Mouse (Mus musculus) naive thymus-derived CD4-positive, alpha-beta T cell, adult 5 months (primary cell): ENCODE results near the gene Taar8a. TPM values are rescaled to one million over a fixed set of nuclear protein-coding genes. Genes with fewer than 3 reads are reported as not detected.

Experiments used
- polyA plus RNA-seq: library from polyadenylated mRNA; unstranded; fragments of 100-300 nt; shearing (Covaris generic); gene quantifications from one replicate; pipeline ENCODE4 v1.2.1, GENCODE M21; 2017

Taar8a gene
- polyA plus RNA-seq = not detected

DNA sequence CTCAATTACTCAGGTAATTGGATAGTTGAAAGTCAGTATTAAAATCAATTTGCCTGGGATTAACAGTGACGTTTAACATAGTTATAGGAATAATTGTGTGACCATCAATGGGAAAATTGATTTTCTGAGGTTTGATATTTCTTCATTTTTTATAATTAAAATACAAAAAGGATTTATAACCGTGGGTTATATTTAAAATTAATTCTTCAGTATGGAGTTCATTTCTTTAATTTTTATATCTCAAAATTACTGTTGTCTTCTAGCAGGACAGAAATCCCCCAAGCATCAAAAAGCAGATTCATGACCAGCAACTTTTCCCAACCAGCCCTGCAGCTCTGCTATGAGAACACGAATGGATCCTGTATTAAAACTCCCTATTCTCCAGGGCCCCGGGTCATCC lies at the start of gene Taar8a:
Taar8a (plus strand) TSS at position 301 of the 400 bp plus-strand sequence.

DNA sequence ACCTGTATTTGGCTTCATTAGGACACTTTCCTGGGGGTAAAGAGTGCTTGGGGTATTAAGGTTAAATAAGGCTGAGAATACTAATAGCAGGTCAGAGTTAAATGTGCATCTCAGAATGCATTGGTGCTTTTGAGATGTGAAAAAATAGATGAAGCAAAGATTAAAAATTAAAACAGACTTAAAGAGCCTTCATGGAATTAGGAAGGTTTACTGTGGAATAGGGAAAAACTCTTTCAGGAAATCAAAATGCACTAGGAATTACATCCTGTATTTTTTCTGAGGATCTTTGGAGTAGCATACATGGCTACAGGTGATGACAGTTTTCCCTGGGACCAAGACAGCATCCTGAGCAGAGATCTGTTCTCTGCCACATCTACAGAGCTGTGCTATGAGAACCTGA lies 49.4 kb upstream of the Taar8a start, which contains the start of gene Taar7d:
Taar7d (plus strand) TSS at position 301 of the 400 bp plus-strand sequence.

DNA sequence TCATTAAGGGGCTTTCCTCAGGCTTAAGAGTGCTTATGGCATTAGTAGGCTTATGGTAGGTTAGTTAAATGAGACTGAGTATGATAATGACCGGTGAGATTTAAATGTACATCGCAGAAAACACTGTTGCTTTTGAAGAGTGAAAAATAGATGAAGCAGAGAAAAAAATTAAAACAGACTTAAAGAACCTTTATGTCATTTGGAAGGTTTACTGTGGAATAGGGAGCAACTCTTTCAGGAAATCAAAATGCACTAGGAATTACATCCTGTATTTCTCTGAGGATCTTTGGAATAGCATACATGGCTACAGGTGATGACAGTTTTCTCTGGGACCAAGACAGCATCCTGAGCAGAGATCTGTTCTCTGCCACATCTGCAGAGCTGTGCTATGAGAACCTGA lies 39.0 kb upstream of the Taar8a start, which contains the start of gene Taar7e:
Taar7e (plus strand) TSS at position 301 of the 400 bp plus-strand sequence.

DNA sequence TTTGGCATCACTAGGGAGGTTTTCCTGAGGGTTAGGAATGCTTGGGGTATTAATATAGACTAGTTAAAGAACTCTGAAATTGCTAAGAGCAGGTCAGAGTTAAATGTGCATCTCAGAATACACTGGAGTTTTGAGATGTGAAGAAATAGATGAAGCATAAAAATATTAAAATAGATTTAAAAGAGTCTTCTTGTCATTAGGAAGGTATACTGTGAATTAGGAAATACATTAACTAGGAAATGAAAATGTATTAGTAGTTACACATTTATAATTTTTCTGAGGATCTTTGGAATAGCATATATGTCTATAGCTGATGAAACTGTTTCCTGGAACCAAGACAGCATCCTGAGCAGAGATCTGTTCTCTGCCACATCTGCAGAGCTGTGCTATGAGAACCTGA lies 27.1 kb upstream of the Taar8a start, which contains the start of gene Taar7f:
Taar7f (plus strand) TSS at position 301 of the 400 bp plus-strand sequence.

DNA sequence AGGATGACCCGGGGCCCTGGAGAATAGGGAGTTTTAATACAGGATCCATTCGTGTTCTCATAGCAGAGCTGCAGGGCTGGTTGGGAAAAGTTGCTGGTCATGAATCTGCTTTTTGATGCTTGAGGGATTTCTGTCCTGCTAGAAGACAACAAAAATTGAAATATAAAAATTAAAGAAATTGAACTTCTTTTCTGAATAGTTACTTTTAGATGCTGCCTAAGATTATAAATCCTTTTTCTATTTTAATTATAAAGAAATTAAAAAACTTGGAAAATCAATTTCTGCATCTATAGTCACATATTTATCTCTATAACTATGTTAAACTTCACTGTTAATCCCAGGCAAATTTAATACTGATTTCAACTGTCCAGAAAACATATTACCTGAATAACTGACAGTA lies 15.9 kb downstream of the Taar8a start, which contains the start of gene Taar8b:
Taar8b (minus strand) TSS at position 101 of the 400 bp plus-strand sequence.

DNA sequence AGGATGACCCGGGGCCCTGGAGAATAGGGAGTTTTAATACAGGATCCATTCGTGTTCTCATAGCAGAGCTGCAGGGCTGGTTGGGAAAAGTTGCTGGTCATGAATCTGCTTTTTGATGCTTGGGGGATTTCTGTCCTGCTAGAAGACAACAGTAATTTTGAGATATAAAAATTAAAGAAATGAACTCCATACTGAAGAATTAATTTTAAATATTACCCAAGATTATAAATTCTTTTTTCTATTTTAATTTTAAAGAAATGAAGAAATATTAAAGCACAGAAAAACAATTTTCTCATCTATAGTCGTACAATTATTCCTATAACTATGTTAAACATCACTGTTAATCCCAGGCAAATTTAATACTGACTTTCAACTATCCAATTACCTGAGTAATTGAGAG lies 25.5 kb downstream of the Taar8a start, which contains the start of gene Taar8c:
Taar8c (minus strand) TSS at position 101 of the 400 bp plus-strand sequence.

DNA sequence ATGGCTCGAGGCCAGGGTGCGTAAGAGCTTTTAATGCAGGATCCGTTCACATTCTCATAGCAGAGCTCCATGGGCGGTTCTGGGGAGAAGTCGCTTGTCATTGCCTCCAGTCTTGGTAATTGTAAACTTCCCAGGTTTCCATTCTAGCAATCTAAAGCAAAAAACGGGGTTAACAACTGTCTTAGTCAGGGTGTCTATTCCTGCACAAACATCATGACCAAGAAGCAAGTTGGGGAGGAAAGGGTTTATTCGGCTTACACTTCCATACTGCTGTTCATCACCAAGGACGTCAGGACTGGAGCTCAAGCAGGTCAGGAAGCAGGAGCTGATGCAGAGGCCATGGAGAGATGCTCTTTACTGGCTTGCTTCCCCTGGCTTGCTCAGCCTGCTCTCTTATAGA lies 33.1 kb downstream of the Taar8a start, which contains the start of gene Taar9:
Taar9 (minus strand) TSS at position 101 of the 400 bp plus-strand sequence.

Other genes with a start within 250 kb of the Taar8a start
- not detected for gene Vnn3, start 225.0 kb upstream of the Taar8a start, polyA plus RNA-seq
- gene Vnn1, start 181.8 kb upstream of the Taar8a start, polyA plus RNA-seq = not detected
- gene Taar1, start 156.1 kb upstream of the Taar8a start, polyA plus RNA-seq = not detected
- not detected for gene Taar2, start 137.9 kb upstream of the Taar8a start, polyA plus RNA-seq
- not detected for gene Taar3, start 126.9 kb upstream of the Taar8a start, polyA plus RNA-seq
- gene Taar4, start 116.0 kb upstream of the Taar8a start, polyA plus RNA-seq = not detected
- gene Taar5, start 105.8 kb upstream of the Taar8a start, polyA plus RNA-seq = not detected
- gene Taar6, start 90.9 kb upstream of the Taar8a start, polyA plus RNA-seq = not detected
- gene Taar7a, start 83.0 kb upstream of the Taar8a start, polyA plus RNA-seq = not detected
- gene Taar7b, start 76.6 kb upstream of the Taar8a start, polyA plus RNA-seq = not detected
- gene Taar7d, start 49.3 kb upstream of the Taar8a start, polyA plus RNA-seq = 0.44 TPM
- gene Taar7e, start 38.9 kb upstream of the Taar8a start, polyA plus RNA-seq = not detected
- not detected for gene Taar7f, start 27.0 kb upstream of the Taar8a start, polyA plus RNA-seq
- not detected for gene Taar8b, start 15.8 kb downstream of the Taar8a start, polyA plus RNA-seq
- gene Taar8c, start 25.4 kb downstream of the Taar8a start, polyA plus RNA-seq = not detected
- not detected for gene Taar9, start 33.0 kb downstream of the Taar8a start, polyA plus RNA-seq
- 20.8 TPM for gene Stx7, start 72.8 kb downstream of the Taar8a start, polyA plus RNA-seq
- gene Moxd1, start 147.0 kb downstream of the Taar8a start, polyA plus RNA-seq = not detected